Mouse (Mus musculus): Measurements from ENCODE around the gene Adgrf3. TPM values are rescaled to one million over a fixed set of nuclear protein-coding genes. Genes with fewer than 3 reads are reported as not detected.

The Adgrf3 gene
- total and polyA plus RNA-seq, 3 experiments = 1.0 to 2.3 (median 2.2) TPM

DNA sequence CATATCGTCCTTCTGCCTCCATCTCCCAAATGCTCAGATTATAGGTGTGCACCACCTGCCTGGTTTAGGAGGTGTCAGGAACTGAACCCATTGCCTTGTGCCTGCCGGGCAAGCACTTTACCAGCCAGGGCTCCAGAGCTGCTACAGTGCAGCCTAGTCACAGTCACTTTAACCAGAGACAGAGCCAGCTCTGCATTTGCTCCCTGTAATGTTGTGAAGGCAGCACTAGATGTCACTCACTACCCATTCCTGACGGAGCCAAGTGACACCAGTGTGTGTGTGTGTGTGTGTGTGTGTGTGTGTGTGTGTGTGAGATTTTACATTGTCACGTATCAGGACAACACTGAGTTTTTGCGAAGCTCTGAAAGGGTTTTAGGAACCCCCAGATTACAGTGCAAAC lies 4.0 kb downstream of the Adgrf3 start:
- Histone ChIP-seq H3K27ac (ENCODE audit: insufficient read depth, low read depth) (no peak overlapping the region), H3K4me1 (ENCODE audit: control insufficient read depth in 1 of 2, insufficient read depth in 2 of 2) (peaks cover 18 to 47% of the 10 kb centered on the region in 2 experiments), H3K27me3 (replicated peaks) (no peaks in the 10 kb centered on the region), H3K4me3 (replicated peaks in 1 of 3; ENCODE audit: low read depth in 2 of 3, low read length in 2 of 3, poor library complexity in 1 of 3) (no peak overlapping the region), H3K79me2 (replicated peaks; ENCODE audit: control insufficient read depth, extremely low read depth, insufficient read depth, poor library complexity, severe bottlenecking) (no peaks in the 10 kb centered on the region), H3K36me3 (replicated peaks in 1 of 2; ENCODE audit: control insufficient read depth in 1 of 2, insufficient read depth in 1 of 2, low read length in 1 of 2) (peaks cover 0 to 8% of the 10 kb centered on the region in 2 experiments), H3K4me2 (ENCODE audit: insufficient read depth, low read depth, poor library complexity, severe bottlenecking) (no peak overlapping the region), H3K9ac (ENCODE audit: insufficient read depth, low read depth) (no peak overlapping the region), H3K9me3 (replicated peaks; ENCODE audit: low read length) (no peaks in the 10 kb centered on the region)
- peak; percentile 54 for DNase-seq (ENCODE audit: extremely low read depth)
- dilution Hi-C loops (cut with MboI; ENCODE audit: extremely low pct_ligation_motif_present, extremely low pct_unique_long_range_greater_than_20kb, low sequenced_read_pairs) = no loop called here
- in situ Hi-C loops (cut with MboI; ENCODE audit: low pct_ligation_motif_present, low pct_unique_long_range_greater_than_20kb, low sequenced_read_pairs) = no loop called here
- TF ChIP-seq TCF12 (IDR thresholded peaks at IDR 0.05; ENCODE audit: low read depth, low read length) (0 out of 2 replicates have a peak, but pooled peaks have one; percentile 15), IRF4 (IDR thresholded peaks at IDR 0.05; ENCODE audit: low read depth, low read length) (peak; percentile 33; the same call in 1 of the 2 replicates), CHD2 (IDR thresholded peaks at IDR 0.05; ENCODE audit: low read length) (no peak), SMC3 (IDR thresholded peaks at IDR 0.05; ENCODE audit: low read depth, low read length) (peak; percentile 55), HCFC1 (IDR thresholded peaks at IDR 0.05; ENCODE audit: low read depth, low read length) (no peak), GABPA (IDR thresholded peaks at IDR 0.05; ENCODE audit: insufficient replicate concordance, low read depth, low read length) (no peak), MAX (IDR thresholded peaks at IDR 0.05; ENCODE audit: low read length) (no peak), RAD21 (IDR thresholded peaks at IDR 0.05; ENCODE audit: low read depth, low read length) (peak; percentile 70), CTCF (conservative IDR thresholded peaks at IDR 0.05 in 1 of 2, IDR thresholded peaks at IDR 0.05 in 1 of 2; ENCODE audit: low read depth in 2 of 2, low read length in 2 of 2) (peak; percentile 38 to 78; a peak in 3 of 4 replicates), ELF1 (IDR thresholded peaks at IDR 0.05; ENCODE audit: low read depth, low read length) (no peak), JUND (conservative IDR thresholded peaks at IDR 0.05; ENCODE audit: low read depth, low read length) (no peak)

DNA sequence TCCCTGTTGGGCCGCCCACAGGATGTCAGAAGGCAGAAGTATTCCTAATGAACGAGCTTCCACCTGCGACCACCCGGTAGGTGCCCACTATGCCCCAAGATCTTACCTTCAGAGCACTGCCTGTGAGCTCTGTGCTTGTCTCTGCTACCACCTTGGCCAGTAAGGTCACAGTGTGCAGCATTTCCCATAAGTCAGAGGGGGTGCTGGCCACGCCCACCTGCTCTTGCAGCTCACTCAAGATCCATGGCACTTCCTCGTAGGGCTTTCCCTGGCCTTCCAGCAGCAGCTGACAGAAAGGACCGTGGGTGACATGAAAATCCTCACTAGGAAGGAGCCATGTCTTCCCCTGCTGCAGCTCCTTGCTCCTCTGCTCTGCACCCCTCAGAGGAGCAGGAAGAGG lies 7.3 kb downstream of the Adgrf3 start:
- Histone ChIP-seq H3K4me3 (replicated peaks in 1 of 3; ENCODE audit: low read depth in 2 of 3, low read length in 2 of 3, poor library complexity in 1 of 3) (peak overlapping the region; percentile 23 to 50 (median 40)), H3K36me3 (replicated peaks in 1 of 2; ENCODE audit: control insufficient read depth in 1 of 2, insufficient read depth in 1 of 2, low read length in 1 of 2) (peaks cover 0 to 18% of the 10 kb centered on the region in 2 experiments), H3K79me2 (replicated peaks; ENCODE audit: control insufficient read depth, extremely low read depth, insufficient read depth, poor library complexity, severe bottlenecking) (no peaks in the 10 kb centered on the region), H3K9me3 (replicated peaks; ENCODE audit: low read length) (no peaks in the 10 kb centered on the region), H3K4me2 (ENCODE audit: insufficient read depth, low read depth, poor library complexity, severe bottlenecking) (peak overlapping the region; percentile 50), H3K27me3 (replicated peaks) (no peaks in the 10 kb centered on the region), H3K4me1 (ENCODE audit: control insufficient read depth in 1 of 2, insufficient read depth in 2 of 2) (peaks cover 18 to 47% of the 10 kb centered on the region in 2 experiments), H3K27ac (ENCODE audit: insufficient read depth, low read depth) (no peak overlapping the region), H3K9ac (ENCODE audit: insufficient read depth, low read depth) (peak overlapping the region; percentile 42)
- in situ Hi-C loops (cut with MboI; ENCODE audit: low pct_ligation_motif_present, low pct_unique_long_range_greater_than_20kb, low sequenced_read_pairs) = no loop called here
- TF ChIP-seq TCF12 (IDR thresholded peaks at IDR 0.05; ENCODE audit: low read depth, low read length) = peak; percentile 65; the same call in 1 of the 2 replicates
- peak; percentile 72 for TF ChIP-seq NELFE (IDR thresholded peaks at IDR 0.05; ENCODE audit: low read depth, low read length)
- TF ChIP-seq MYC (IDR thresholded peaks at IDR 0.05; ENCODE audit: low read depth, low read length) = no peak
- peak; percentile 52 for TF ChIP-seq TBP (conservative IDR thresholded peaks at IDR 0.05; ENCODE audit: low read depth, low read length)
- peak; percentile 31; the same call in 1 of the 2 replicates for TF ChIP-seq ZMIZ1 (IDR thresholded peaks at IDR 0.05; ENCODE audit: low read depth, low read length)
- TF ChIP-seq HCFC1 (IDR thresholded peaks at IDR 0.05; ENCODE audit: low read depth, low read length) = peak; percentile 48
- peak; percentile 81 for TF ChIP-seq POLR2A (IDR thresholded peaks at IDR 0.05; ENCODE audit: low read depth, low read length)
- no peak for TF ChIP-seq ZKSCAN1 (IDR thresholded peaks at IDR 0.05; ENCODE audit: borderline replicate concordance, low read depth, low read length)
- TF ChIP-seq MXI1 (IDR thresholded peaks at IDR 0.05; ENCODE audit: low read depth, low read length) = 0 out of 2 replicates have a peak, but pooled peaks have one; percentile 55
- no peak for TF ChIP-seq JUND (conservative IDR thresholded peaks at IDR 0.05; ENCODE audit: low read depth, low read length)
- TF ChIP-seq SMC3 (IDR thresholded peaks at IDR 0.05; ENCODE audit: low read depth, low read length) = no peak
- peak; percentile 77 for TF ChIP-seq ELF1 (IDR thresholded peaks at IDR 0.05; ENCODE audit: low read depth, low read length)
- dilution Hi-C loops (cut with MboI; ENCODE audit: extremely low pct_ligation_motif_present, extremely low pct_unique_long_range_greater_than_20kb, low sequenced_read_pairs) = no loop called here
- DNase-seq (ENCODE audit: extremely low read depth) = peak; percentile 81
